Mouse (Mus musculus) lung, postnatal 0 days (tissue): ENCODE measurements at regions not wholly inside any gene's neighbourhood (a gene's known extent, or its start where the extent isn't known, plus 50 kb on each side); places are given as distances from the start of the nearest gene placed in this dataset.

Source experiments
- CTCF ChIP-seq: IDR thresholded peaks from 2 replicates; pipeline ENCODE4 v1.5.1; 2016; ENCODE audit warnings: antibody characterized with exemption, mild to moderate bottlenecking
- EP300 ChIP-seq: IDR thresholded peaks from 2 replicates; pipeline ENCODE4 v1.6.1; 2016; ENCODE audit warnings: antibody characterized with exemption, mild to moderate bottlenecking, control low read depth

GRCm38 (mm10) chr2:51334437-51334836, 185.5 kb upstream of the Rnd3 start:
- TF ChIP-seq EP300: no peak
- no peak for TF ChIP-seq CTCF
